In the genomic region with DNA sequence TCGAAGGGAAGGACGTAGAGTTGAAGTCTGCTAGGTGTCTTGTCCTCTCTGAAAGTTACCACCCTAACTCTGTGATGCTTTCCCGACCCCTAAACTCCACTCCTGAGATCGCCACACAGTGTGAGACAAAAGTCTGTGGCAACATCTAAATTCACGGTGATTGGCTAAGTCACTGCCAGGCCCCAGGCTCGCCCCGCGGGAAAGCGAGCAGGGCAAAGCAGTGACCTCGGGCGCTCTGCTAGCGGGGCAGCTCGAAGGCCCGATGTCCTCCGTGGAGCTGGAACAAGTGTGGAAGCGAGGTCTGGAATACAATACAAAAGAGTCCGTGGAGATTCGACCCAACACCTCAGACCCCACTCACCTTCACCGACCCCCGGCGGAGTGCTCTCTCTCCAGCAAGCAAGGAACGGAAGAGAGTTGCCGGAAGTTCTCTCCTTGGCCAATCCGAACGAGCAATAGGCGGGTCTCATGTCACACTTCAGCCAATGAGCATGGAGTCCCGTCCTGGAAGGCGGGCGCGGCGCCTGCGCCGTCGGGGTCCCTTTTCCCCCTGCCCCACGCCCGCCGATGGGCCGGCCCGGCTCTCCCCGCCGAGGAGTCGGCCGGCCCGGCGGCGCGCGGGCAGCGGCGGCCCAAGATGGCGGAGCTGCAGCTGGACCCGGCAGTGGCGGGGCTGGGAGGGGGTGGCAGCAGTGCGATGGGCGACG, we compare ENCODE assay signal across 8 mouse cellular contexts. TPM values are rescaled to one million over a fixed set of nuclear protein-coding genes. Genes with fewer than 3 reads are reported as not detected.
DNase-seq lines count a peak whose midpoint lies in the region; ATAC-seq and TF ChIP-seq lines count a peak whose summit lies in the region.

Gene Atp5h, minus strand, starts transcription at position 432 of the 707 bp plus-strand sequence.
Gene Kctd2, plus strand, starts transcription at position 598 of the 707 bp plus-strand sequence.

- H3K27me3 ChIP-seq in heart, embryonic 11.5 days (ENCODE audit: control insufficient read depth, insufficient read depth, low read length) = no peaks in the 10 kb centered on the region
- no peaks in the 10 kb centered on the region for H3K27me3 ChIP-seq in kidney, embryonic 16.5 days (ENCODE audit: insufficient read depth, low read length)
- H3K27me3 ChIP-seq in liver, adult 2 months (ENCODE audit: control insufficient read depth, insufficient read depth, low read length) = no peaks in the 10 kb centered on the region
- no peaks in the 10 kb centered on the region for H3K27me3 ChIP-seq in myocyte (ENCODE audit: control insufficient read depth, insufficient read depth, insufficient read length)
- no peaks in the 10 kb centered on the region for H3K27me3 ChIP-seq in splenic B cell, adult 2 months (ENCODE audit: control insufficient read depth, insufficient read depth, low read length, poor library complexity, severe bottlenecking)

- peak within 1 kb of the TSS; percentile 86 for H3K4me3 ChIP-seq in heart, embryonic 11.5 days (ENCODE audit: low read depth, low read length)
- peak within 1 kb of the TSS; percentile 98 for H3K4me3 ChIP-seq in kidney, embryonic 16.5 days (ENCODE audit: low read length)
- peak within 1 kb of the TSS; percentile 99 for H3K4me3 ChIP-seq in liver, adult 2 months (ENCODE audit: insufficient read depth, low read depth, low read length)
- peak within 1 kb of the TSS; percentile 71 for H3K4me3 ChIP-seq in myocyte

- DNase-seq in B cell, adult 2 months = peak; percentile 94
- peak; percentile 99 for DNase-seq in brain, adult 2 months (ENCODE audit: low read depth, low spot score)
- peak; percentile 92 for DNase-seq in liver, adult 2 months (ENCODE audit: extremely low read depth, low read depth, low spot score)
- DNase-seq in splenic B cell, adult 2 months (ENCODE audit: low read depth, low spot score) = peak; percentile 96

- H3K9me3 ChIP-seq in heart, embryonic 11.5 days (replicated peaks; ENCODE audit: control insufficient read depth, low read length) = no peaks in the 10 kb centered on the region
- H3K9me3 ChIP-seq in kidney, embryonic 16.5 days (ENCODE audit: low read length) = no peaks in the 10 kb centered on the region

- peak; percentile 69 for TF ChIP-seq POLR2A in liver, adult 2 months (IDR thresholded peaks at IDR 0.05; ENCODE audit: extremely low read depth, insufficient read depth, low read length)
- TF ChIP-seq POLR2A in myocyte (IDR thresholded peaks at IDR 0.05; ENCODE audit: insufficient read length, low read depth) = peak; percentile 84

- ATAC-seq in erythroblast, adult 5-6 weeks (replicated peaks; ENCODE audit: low FRiP score, poor library complexity, severe bottlenecking) = peak; percentile 96
- peak; percentile 95 for ATAC-seq in heart, embryonic 11.5 days (replicated peaks; ENCODE audit: insufficient number of reproducible peaks, low FRiP score, low TSS enrichment)
- peak; percentile 98 for ATAC-seq in kidney, embryonic 16.5 days (ENCODE audit: low FRiP score, low TSS enrichment)

- H3K79me2 ChIP-seq in liver, adult 2 months (ENCODE audit: control insufficient read depth, insufficient read depth, low read length) = peaks cover 6% of the 10 kb centered on the region; the same call in 1 of the 2 replicates
- peaks cover 33% of the 10 kb centered on the region for H3K79me2 ChIP-seq in myocyte (ENCODE audit: control insufficient read depth, insufficient read depth)

- H3K4me1 ChIP-seq in heart, embryonic 11.5 days (ENCODE audit: control insufficient read depth, insufficient read depth, low read length) = peaks cover 39% of the 10 kb centered on the region
- peaks cover 29% of the 10 kb centered on the region for H3K4me1 ChIP-seq in kidney, embryonic 16.5 days (ENCODE audit: insufficient read depth, low read length)
- peaks cover 11% of the 10 kb centered on the region for H3K4me1 ChIP-seq in liver, adult 2 months (ENCODE audit: control insufficient read depth, insufficient read depth, low read length)

- H3K36me3 ChIP-seq in heart, embryonic 11.5 days (ENCODE audit: control insufficient read depth, insufficient read depth, low read length) = peaks cover 11% of the 10 kb centered on the region
- peaks cover 40% of the 10 kb centered on the region for H3K36me3 ChIP-seq in kidney, embryonic 16.5 days (ENCODE audit: insufficient read depth, low read length)
- H3K36me3 ChIP-seq in liver, adult 2 months (ENCODE audit: control insufficient read depth, insufficient read depth, low read length) = peaks cover 15% of the 10 kb centered on the region
- H3K36me3 ChIP-seq in myocyte (ENCODE audit: control insufficient read depth, insufficient read depth) = peaks cover 5% of the 10 kb centered on the region
- H3K36me3 ChIP-seq in splenic B cell, adult 2 months (ENCODE audit: control insufficient read depth, insufficient read depth, low read length, poor library complexity, severe bottlenecking) = peaks cover 1% of the 10 kb centered on the region

- peak within 1 kb of the TSS; percentile 90 for H3K9ac ChIP-seq in heart, embryonic 11.5 days (ENCODE audit: low read depth, low read length)
- H3K9ac ChIP-seq in kidney, embryonic 16.5 days (replicated peaks; ENCODE audit: low read length) = peak within 1 kb of the TSS; percentile 92
- peak within 1 kb of the TSS; percentile 92 for H3K9ac ChIP-seq in liver, adult 2 months (ENCODE audit: low read depth, low read length)

- under 1% methylated on average over 45 of the region's 56 CpGs for WGBS in heart, embryonic 11.5 days (ENCODE audit: insufficient replicate concordance)
- under 1% methylated on average over 52 of the region's 56 CpGs for WGBS in kidney, embryonic 16.5 days
- 4% methylated on average over 51 of the region's 56 CpGs for WGBS in liver, adult 2 months

- H3K4me2 ChIP-seq in heart, embryonic 11.5 days = peak within 1 kb of the TSS; percentile 97
- H3K4me2 ChIP-seq in kidney, embryonic 16.5 days (replicated peaks; ENCODE audit: low read depth, low read length) = peak within 1 kb of the TSS; percentile 83
- peak within 1 kb of the TSS; percentile 98 for H3K4me2 ChIP-seq in myocyte (ENCODE audit: low read depth)

- H3K27ac ChIP-seq in heart, embryonic 11.5 days (ENCODE audit: low read depth, low read length) = peak within 1 kb of the TSS; percentile 90
- peak within 1 kb of the TSS; percentile 84 for H3K27ac ChIP-seq in kidney, embryonic 16.5 days (ENCODE audit: low read length)
- H3K27ac ChIP-seq in liver, adult 2 months (replicated peaks; ENCODE audit: insufficient read depth, low read depth, low read length) = peak within 1 kb of the TSS; percentile 92

- TF ChIP-seq CTCF in liver, adult 2 months (IDR thresholded peaks at IDR 0.05; ENCODE audit: low read depth, low read length) = no peak

- peak within 1 kb of the TSS; percentile 78 for H3ac ChIP-seq in myocyte (ENCODE audit: control insufficient read depth, insufficient read length)

TF ChIP-seq in myocyte, 11 proteins besides CTCF, POLR2A, EP300 and RAD21:
- no peak for TF ChIP-seq TCF3 (IDR thresholded peaks at IDR 0.05; ENCODE audit: insufficient read length, low read depth)
- peak; percentile 45 for TF ChIP-seq USF1 (IDR thresholded peaks at IDR 0.05; ENCODE audit: low read depth)
- TF ChIP-seq E2F4 (IDR thresholded peaks at IDR 0.05; ENCODE audit: insufficient read depth) = no peak

RNA-seq across cellular contexts. Expression of gene Atp5h, which starts in this region (rescaled TPM):
- total RNA-seq in erythroblast, adult 5-6 weeks (2015; ENCODE audit: low replicate concordance) = 282 and 306 TPM in 2 replicates
- 240 and 279 TPM in 2 replicates for total RNA-seq in erythroblast, adult 5-6 weeks (2017; ENCODE audit: low replicate concordance)
- polyA plus RNA-seq in heart, embryonic 11.5 days (2014; fragmentation: Nextera tagmentation; extraction: Ambion mirVana) = 1,505 and 1,518 TPM in 2 replicates
- polyA plus RNA-seq in kidney, embryonic 16.5 days (2015; fragmentation: Nextera tagmentation; extraction: Ambion mirVana) = 942 and 981 TPM in 2 replicates
- total RNA-seq in liver, adult 2 months (2014; rRNA removed) = 480 and 648 TPM in 2 replicates
- polyA plus RNA-seq in liver, adult 2 months (2012; rRNA removed) = 103 and 134 TPM in 2 replicates
- 693 TPM for polyA plus RNA-seq in myocyte (2012; fragmentation: generic; extraction: Trizol)

RNA-seq across cellular contexts. Expression of gene Kctd2, which starts in this region (rescaled TPM):
- 2.1 and 5.9 TPM in 2 replicates for total RNA-seq in erythroblast, adult 5-6 weeks (2015; ENCODE audit: low replicate concordance)
- total RNA-seq in erythroblast, adult 5-6 weeks (2017; ENCODE audit: low replicate concordance) = 2.8 and 8.3 TPM in 2 replicates
- 12.0 and 12.7 TPM in 2 replicates for polyA plus RNA-seq in heart, embryonic 11.5 days (2014; fragmentation: Nextera tagmentation; extraction: Ambion mirVana)
- polyA plus RNA-seq in kidney, embryonic 16.5 days (2015; fragmentation: Nextera tagmentation; extraction: Ambion mirVana) = 4.7 and 4.8 TPM in 2 replicates
- 10.0 and 14.2 TPM in 2 replicates for total RNA-seq in liver, adult 2 months (2014; rRNA removed)
- 18.2 and 21.1 TPM in 2 replicates for polyA plus RNA-seq in liver, adult 2 months (2012; rRNA removed)
- 27.3 TPM for polyA plus RNA-seq in myocyte (2012; fragmentation: generic; extraction: Trizol)

Comparison
In these comparisons a context has a peak if more than half of its experiments do, and no peak if none do; other contexts are left out.
1. Peak in every context shown above with its lines: DNase-seq, ATAC-seq, H3K4me3 ChIP-seq and H3K27ac ChIP-seq.